Mouse (Mus musculus) thymus, adult 2 months (tissue): ENCODE data around the gene Zfp428.

ENCODE experiments used
- CTCF ChIP-seq: fragments of 200-500 bp; IDR thresholded peaks from 2 replicates; pipeline ENCODE4 v1.5.1; 2012; ENCODE audit warnings: mild to moderate bottlenecking, control low read depth, low read length, moderate library complexity, borderline replicate concordance; ENCODE audit not compliant: control insufficient read depth, poor library complexity, insufficient read depth; ENCODE audit errors: extremely low read depth
- POLR2A ChIP-seq: fragments of 200-500 bp; IDR thresholded peaks from 2 replicates; pipeline ENCODE4 v1.6.1; 2012; ENCODE audit warnings: mild to moderate bottlenecking, low read length, control low read depth, moderate library complexity; ENCODE audit not compliant: control insufficient read depth, poor library complexity, insufficient read depth; ENCODE audit errors: extremely low read depth

GRCm38 (mm10) chr7:24546068-24546614 is 39.3 kb downstream of the Zfp428 start, which contains the start of the genes Pinlyp and Xrcc1:
- TF ChIP-seq POLR2A (no peak), CTCF (no peak)
